Mouse (Mus musculus) liver, adult 2 months (tissue): Measurements from ENCODE around the gene Nipal4.

Source experiments
- CTCF ChIP-seq: fragments of 200-500 bp; IDR thresholded peaks from 2 replicates; pipeline ENCODE4 v1.5.1; 2011; ENCODE audit warnings: low read depth, low read length, control low read depth
- POLR2A ChIP-seq: fragments of 200-500 bp; IDR thresholded peaks from 2 replicates; pipeline ENCODE4 v1.6.1; 2011; ENCODE audit warnings: low read length, control low read depth; ENCODE audit not compliant: insufficient read depth; ENCODE audit errors: extremely low read depth

DNA sequence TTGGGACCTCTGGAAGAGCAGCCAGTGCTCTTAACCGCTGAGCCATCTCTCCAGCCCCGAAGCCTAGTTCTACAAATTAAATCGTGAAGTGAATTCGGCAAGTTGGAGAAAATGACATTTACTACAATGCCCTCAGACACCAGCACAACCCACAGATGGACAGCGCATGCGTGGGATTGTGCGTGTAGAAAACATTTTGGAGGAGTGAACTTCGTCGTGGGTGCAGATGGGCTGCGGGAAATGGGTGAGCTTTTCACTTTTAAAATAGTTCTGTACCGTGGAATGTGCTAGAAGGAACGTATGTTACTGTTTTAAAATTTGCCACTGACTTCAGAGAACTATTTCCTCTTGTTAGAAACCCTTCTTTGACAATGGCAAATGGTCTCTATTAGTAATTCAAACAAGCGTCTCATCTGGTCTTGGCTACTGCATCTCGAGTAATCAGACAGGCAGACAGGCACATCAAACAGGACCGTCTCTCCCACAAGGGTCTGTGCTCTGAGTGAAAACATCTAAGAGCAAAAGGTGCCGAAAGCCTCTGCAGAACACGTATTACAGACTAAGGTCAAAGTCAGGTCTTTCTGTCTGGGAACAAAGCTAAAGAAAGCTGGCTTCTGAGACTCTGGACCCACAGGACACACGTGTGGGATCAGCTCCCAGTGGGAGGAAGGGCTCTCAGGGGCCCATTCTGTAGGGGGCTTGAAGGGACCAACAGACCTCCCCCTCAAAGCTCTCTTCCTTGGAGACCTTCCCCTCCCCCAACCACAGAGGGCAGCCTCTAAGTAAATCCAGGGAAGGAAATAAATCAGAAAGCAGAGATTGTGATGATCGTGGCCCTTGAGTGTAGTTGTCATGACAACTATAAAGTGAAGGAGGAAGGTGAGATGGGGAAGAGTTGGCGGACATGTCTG is 35.6 kb upstream of the Nipal4 start:
- TF ChIP-seq POLR2A (no peak), CTCF (no peak)
